Mouse (Mus musculus): ENCODE measurements at regions not wholly inside any gene's neighbourhood (a gene's known extent, or its start where the extent isn't known, plus 50 kb on each side); places are given as distances from the start of the nearest gene placed in this dataset.

- H3K36me3 ChIP-seq (ENCODE audit: control insufficient read depth, insufficient read depth, low read length): no peaks in the 10 kb centered on the region
- H3K4me3 ChIP-seq (ENCODE audit: extremely low read depth, insufficient read depth, insufficient read length): no peak overlapping the region
- DNase-seq (ENCODE audit: low read depth in 1 of 2, low spot score in 2 of 2): no peak
- H3K27me3 ChIP-seq (ENCODE audit: control insufficient read depth, insufficient read depth, low read length): no peaks in the 10 kb centered on the region
- no peak for TF ChIP-seq POLR2A (IDR thresholded peaks at IDR 0.05; ENCODE audit: low read depth, low read length)
- TF ChIP-seq CTCF (IDR thresholded peaks at IDR 0.05; ENCODE audit: extremely low read depth, insufficient read depth, insufficient read length, insufficient replicate concordance): no peak
- 74% methylated on average over 4 of the region's 4 CpGs for WGBS
- H3K27ac ChIP-seq (ENCODE audit: insufficient read depth, low read length): no peak overlapping the region
- no peaks in the 10 kb centered on the region for H3K4me1 ChIP-seq (ENCODE audit: control insufficient read depth, insufficient read depth, insufficient read length)
These were observed 108.1 kb upstream of the Pja1 start for GRCm38 (mm10) chrX:99579206-99579605.

DNA sequence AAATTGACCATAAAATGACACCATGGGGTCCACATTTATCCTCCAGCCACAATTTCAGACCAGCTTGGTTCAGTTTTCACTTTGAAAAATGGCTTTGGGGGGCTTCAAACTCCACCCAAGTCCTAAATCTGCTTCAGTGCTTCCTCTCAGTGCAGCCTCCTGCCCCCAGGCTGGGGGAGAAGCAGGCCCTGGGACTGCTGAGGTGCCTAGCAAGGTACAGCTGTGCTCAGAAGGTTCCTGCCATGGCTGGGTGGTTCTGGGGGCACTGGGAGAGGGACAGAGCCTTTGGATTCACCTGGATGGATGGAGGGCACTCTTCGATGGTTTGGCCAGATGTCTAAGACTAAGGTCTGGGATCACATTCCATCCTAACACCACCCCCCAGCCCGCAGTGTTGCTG, 107.7 kb upstream of the Pja1 start:
- no peak overlapping the region for H3K4me3 ChIP-seq (ENCODE audit: extremely low read depth, insufficient read depth, insufficient read length)
- DNase-seq (ENCODE audit: low read depth in 1 of 2, low spot score in 2 of 2): no peak
- no peak overlapping the region for H3K27ac ChIP-seq (ENCODE audit: insufficient read depth, low read length)
- 97% methylated on average over 2 of the region's 2 CpGs for WGBS
- H3K36me3 ChIP-seq (ENCODE audit: control insufficient read depth, insufficient read depth, low read length): no peaks in the 10 kb centered on the region
- no peak for TF ChIP-seq CTCF (IDR thresholded peaks at IDR 0.05; ENCODE audit: extremely low read depth, insufficient read depth, insufficient read length, insufficient replicate concordance)
- TF ChIP-seq POLR2A (IDR thresholded peaks at IDR 0.05; ENCODE audit: low read depth, low read length): no peak
- no peaks in the 10 kb centered on the region for H3K27me3 ChIP-seq (ENCODE audit: control insufficient read depth, insufficient read depth, low read length)
- no peaks in the 10 kb centered on the region for H3K4me1 ChIP-seq (ENCODE audit: control insufficient read depth, insufficient read depth, insufficient read length)

- TF ChIP-seq CTCF (IDR thresholded peaks at IDR 0.05; ENCODE audit: extremely low read depth, insufficient read depth, insufficient read length, insufficient replicate concordance): no peak
- no peaks in the 10 kb centered on the region for H3K36me3 ChIP-seq (ENCODE audit: control insufficient read depth, insufficient read depth, low read length)
- no peaks in the 10 kb centered on the region for H3K4me1 ChIP-seq (ENCODE audit: control insufficient read depth, insufficient read depth, insufficient read length)
- H3K4me3 ChIP-seq (ENCODE audit: extremely low read depth, insufficient read depth, insufficient read length): no peak overlapping the region
- no peak overlapping the region for H3K27ac ChIP-seq (ENCODE audit: insufficient read depth, low read length)
- WGBS: 52% methylated on average over 5 of the region's 5 CpGs
- H3K27me3 ChIP-seq (ENCODE audit: control insufficient read depth, insufficient read depth, low read length): no peaks in the 10 kb centered on the region
- DNase-seq (ENCODE audit: low read depth in 1 of 2, low spot score in 2 of 2): no peak
These were observed 104.0 kb upstream of the Pja1 start for GRCm38 (mm10) chrX:99575105-99575504.

GRCm38 (mm10) chrX:99574441-99575103, 103.5 kb upstream of the Pja1 start:
- H3K27me3 ChIP-seq (ENCODE audit: control insufficient read depth, insufficient read depth, low read length): no peaks in the 10 kb centered on the region
- peak overlapping the region; percentile 27; the same call in 1 of the 2 replicates for H3K4me3 ChIP-seq (ENCODE audit: extremely low read depth, insufficient read depth, insufficient read length)
- peak in 1 of 2 experiments; percentile 14 for DNase-seq (ENCODE audit: low read depth in 1 of 2, low spot score in 2 of 2)
- peak; percentile 48; the same call in 1 of the 2 replicates for TF ChIP-seq CTCF (IDR thresholded peaks at IDR 0.05; ENCODE audit: extremely low read depth, insufficient read depth, insufficient read length, insufficient replicate concordance)
- TF ChIP-seq POLR2A (IDR thresholded peaks at IDR 0.05; ENCODE audit: low read depth, low read length): no peak
- 42% methylated on average over 18 of the region's 18 CpGs for WGBS
- H3K36me3 ChIP-seq (ENCODE audit: control insufficient read depth, insufficient read depth, low read length): no peaks in the 10 kb centered on the region
- H3K27ac ChIP-seq (ENCODE audit: insufficient read depth, low read length): no peak overlapping the region
- H3K4me1 ChIP-seq (ENCODE audit: control insufficient read depth, insufficient read depth, insufficient read length): no peaks in the 10 kb centered on the region

DNA sequence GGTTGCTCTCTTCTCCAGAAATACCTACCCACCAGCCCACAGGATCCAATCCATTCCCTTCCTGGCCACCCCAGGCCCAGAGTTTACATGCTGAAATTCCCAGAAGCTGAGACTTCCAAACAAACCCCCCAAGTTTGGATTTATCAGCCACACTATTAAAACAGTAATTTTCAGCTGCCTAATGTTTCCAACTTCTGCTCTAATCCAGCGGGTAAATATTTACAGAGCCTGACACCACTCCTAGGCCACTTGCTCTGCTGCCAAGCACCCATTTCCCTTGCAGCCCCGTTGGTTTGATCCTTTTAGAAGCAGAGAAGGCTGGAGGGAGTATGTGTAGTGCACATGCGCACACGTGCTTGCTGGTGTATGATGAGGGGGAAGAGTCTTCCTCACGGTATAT, 99.1 kb upstream of the Pja1 start:
- Histone ChIP-seq H3K36me3 (ENCODE audit: control insufficient read depth, insufficient read depth, low read length) (no peaks in the 10 kb centered on the region), H3K4me3 (ENCODE audit: extremely low read depth, insufficient read depth, insufficient read length) (no peak overlapping the region), H3K27me3 (ENCODE audit: control insufficient read depth, insufficient read depth, low read length) (no peaks in the 10 kb centered on the region), H3K4me1 (ENCODE audit: control insufficient read depth, insufficient read depth, insufficient read length) (no peaks in the 10 kb centered on the region), H3K27ac (ENCODE audit: insufficient read depth, low read length) (no peak overlapping the region)
- TF ChIP-seq POLR2A (IDR thresholded peaks at IDR 0.05; ENCODE audit: low read depth, low read length) (no peak), CTCF (IDR thresholded peaks at IDR 0.05; ENCODE audit: extremely low read depth, insufficient read depth, insufficient read length, insufficient replicate concordance) (no peak)
- 80% methylated on average over 5 of the region's 5 CpGs for WGBS
- DNase-seq (ENCODE audit: low read depth in 1 of 2, low spot score in 2 of 2): no peak

GRCm38 (mm10) chrX:99568244-99568643, 97.2 kb upstream of the Pja1 start:
- no peak overlapping the region for H3K4me3 ChIP-seq (ENCODE audit: extremely low read depth, insufficient read depth, insufficient read length)
- no peaks in the 10 kb centered on the region for H3K4me1 ChIP-seq (ENCODE audit: control insufficient read depth, insufficient read depth, insufficient read length)
- no peak overlapping the region for H3K27ac ChIP-seq (ENCODE audit: insufficient read depth, low read length)
- WGBS: 62% methylated on average over 10 of the region's 10 CpGs
- DNase-seq (ENCODE audit: low read depth in 1 of 2, low spot score in 2 of 2): no peak
- H3K27me3 ChIP-seq (ENCODE audit: control insufficient read depth, insufficient read depth, low read length): no peaks in the 10 kb centered on the region
- H3K36me3 ChIP-seq (ENCODE audit: control insufficient read depth, insufficient read depth, low read length): no peaks in the 10 kb centered on the region
- TF ChIP-seq POLR2A (IDR thresholded peaks at IDR 0.05; ENCODE audit: low read depth, low read length) (no peak), CTCF (IDR thresholded peaks at IDR 0.05; ENCODE audit: extremely low read depth, insufficient read depth, insufficient read length, insufficient replicate concordance) (no peak)

DNA sequence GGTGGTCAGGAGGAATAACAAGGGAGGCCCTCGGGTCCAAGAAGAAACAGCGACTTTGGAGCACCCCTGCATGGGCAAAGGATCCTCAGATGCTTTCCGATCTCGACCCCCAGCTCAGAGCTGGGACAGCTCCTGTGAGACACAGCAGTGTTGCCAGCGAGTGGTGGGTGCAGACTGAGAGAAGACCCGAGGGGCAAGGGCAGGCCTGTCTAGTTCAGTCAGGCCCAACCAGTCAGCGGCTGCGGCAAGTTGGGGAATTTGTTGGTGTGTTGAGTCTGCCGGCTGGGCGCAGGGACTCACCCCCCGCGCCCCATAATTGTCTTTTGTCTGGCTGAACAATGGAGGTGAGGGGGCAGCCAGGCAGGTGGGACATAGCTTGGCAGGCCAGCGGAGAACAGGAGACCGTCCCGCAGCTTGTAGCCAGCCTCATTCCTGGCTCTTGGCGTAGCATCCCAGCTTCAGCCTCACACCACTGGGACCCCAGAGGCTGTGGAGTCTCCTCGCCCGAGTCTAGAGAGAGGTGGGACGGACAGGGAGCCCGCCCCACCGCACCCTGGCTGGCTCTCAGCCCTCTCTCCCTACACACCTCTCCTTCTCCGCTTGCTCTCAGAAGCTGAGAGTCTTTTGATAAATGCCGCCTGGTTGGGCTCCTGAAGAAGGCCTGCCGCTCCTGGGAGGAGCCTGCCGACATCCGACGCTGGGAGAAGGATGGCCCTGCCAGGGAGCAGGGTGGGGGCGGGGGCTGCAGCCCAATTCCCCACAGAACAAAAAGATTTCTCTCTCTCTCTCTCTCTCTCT, 96.5 kb upstream of the Pja1 start:
- TF ChIP-seq CTCF (IDR thresholded peaks at IDR 0.05; ENCODE audit: extremely low read depth, insufficient read depth, insufficient read length, insufficient replicate concordance) (no peak), POLR2A (IDR thresholded peaks at IDR 0.05; ENCODE audit: low read depth, low read length) (no peak)
- 74% methylated on average over 28 of the region's 28 CpGs for WGBS
- Histone ChIP-seq H3K4me3 (ENCODE audit: extremely low read depth, insufficient read depth, insufficient read length) (no peak overlapping the region), H3K36me3 (ENCODE audit: control insufficient read depth, insufficient read depth, low read length) (no peaks in the 10 kb centered on the region), H3K27me3 (ENCODE audit: control insufficient read depth, insufficient read depth, low read length) (no peaks in the 10 kb centered on the region), H3K4me1 (ENCODE audit: control insufficient read depth, insufficient read depth, insufficient read length) (no peaks in the 10 kb centered on the region), H3K27ac (ENCODE audit: insufficient read depth, low read length) (no peak overlapping the region)
- DNase-seq (ENCODE audit: low read depth in 1 of 2, low spot score in 2 of 2): no peak

All from spleen, adult 2 months (tissue).